In genomic region chr9:65791106-65791505, GRCm38 (mm10) we compare ENCODE assay signal across 23 mouse cellular contexts. TPM values are rescaled to one million over a fixed set of nuclear protein-coding genes. Genes with fewer than 3 reads are reported as not detected.
A peak's percentile ranks its signal among the peaks of the same experiment; 100 is the strongest.
DNase-seq lines count a peak whose midpoint lies in the region; ATAC-seq and TF ChIP-seq lines count a peak whose summit lies in the region.
"Had no signal": no experiment of that assay in that cellular context is flagged by ENCODE, and none has a peak within 500 bp of the region (broad histone marks: within the 10 kb centered on the region; RNA-seq: fewer than 3 reads in every experiment).

No protein-coding gene starts in this region.

- no peak for TF ChIP-seq POLR2A in olfactory bulb, adult 2 months (IDR thresholded peaks at IDR 0.05; ENCODE audit: insufficient read depth, low read depth, low read length)

- ATAC-seq in heart, embryonic 13.5 days (ENCODE audit: extremely low read depth, insufficient number of reproducible peaks, low FRiP score, low TSS enrichment), result no peak
- ATAC-seq in hindbrain, embryonic 15.5 days (ENCODE audit: low FRiP score, low read depth), result no peak
- ATAC-seq in hindbrain, postnatal 0 days, result no peak
- ATAC-seq: intestine, embryonic 15.5 days had no signal

- peak overlapping the region; percentile 53 for H3K27ac ChIP-seq in heart, embryonic 13.5 days (replicated peaks)
- H3K27ac ChIP-seq in hindbrain, embryonic 15.5 days (replicated peaks), result peak overlapping the region; percentile 60
- H3K27ac ChIP-seq in hindbrain, postnatal 0 days, result no peak overlapping the region
- peak overlapping the region; percentile 19; the same call in 1 of the 2 replicates for H3K27ac ChIP-seq in olfactory bulb, adult 2 months (ENCODE audit: insufficient read depth, low read depth, low read length)
- H3K27ac ChIP-seq: embryonic facial prominence, embryonic 15.5 days; intestine, embryonic 15.5 days; left cerebral cortex, adult 2 months; midbrain, embryonic 12.5 days had no signal

- peaks cover 90% of the 10 kb centered on the region for H3K4me1 ChIP-seq in heart, embryonic 13.5 days
- peaks cover 86% of the 10 kb centered on the region for H3K4me1 ChIP-seq in hindbrain, embryonic 15.5 days (replicated peaks)
- peaks cover 22% of the 10 kb centered on the region for H3K4me1 ChIP-seq in hindbrain, postnatal 0 days (ENCODE audit: insufficient read depth, low read length)
- H3K4me1 ChIP-seq in olfactory bulb, adult 2 months (ENCODE audit: control insufficient read depth, insufficient read depth, low read length), result peaks cover 24% of the 10 kb centered on the region

- H3K36me3 ChIP-seq in heart, embryonic 13.5 days, result peaks cover 20% of the 10 kb centered on the region
- H3K36me3 ChIP-seq in hindbrain, embryonic 15.5 days, result no peaks in the 10 kb centered on the region
- no peaks in the 10 kb centered on the region for H3K36me3 ChIP-seq in hindbrain, postnatal 0 days (ENCODE audit: insufficient read depth, low read length)
- H3K36me3 ChIP-seq: intestine, embryonic 15.5 days had no signal

- peak overlapping the region; percentile 7; the same call in 1 of the 2 replicates for H3K4me2 ChIP-seq in heart, embryonic 13.5 days
- no peak overlapping the region for H3K4me2 ChIP-seq in hindbrain, embryonic 15.5 days
- H3K4me2 ChIP-seq in hindbrain, postnatal 0 days (ENCODE audit: low read depth, low read length), result no peak overlapping the region
- H3K4me2 ChIP-seq: embryonic facial prominence, embryonic 15.5 days; intestine, embryonic 15.5 days; liver, embryonic 13.5 days; midbrain, embryonic 12.5 days had no signal

- WGBS in heart, embryonic 13.5 days, result 43% methylated on average over 4 of the region's 4 CpGs
- 71% methylated on average over 4 of the region's 4 CpGs for WGBS in hindbrain, embryonic 15.5 days
- WGBS in hindbrain, postnatal 0 days, result 57% methylated on average over 4 of the region's 4 CpGs
- WGBS in olfactory bulb, adult 2 months, result 52% methylated on average over 4 of the region's 4 CpGs

- H3K9ac ChIP-seq in heart, embryonic 13.5 days, result no peak overlapping the region; the same call in 1 of the 2 replicates
- H3K9ac ChIP-seq in hindbrain, embryonic 15.5 days, result no peak overlapping the region
- no peak overlapping the region for H3K9ac ChIP-seq in hindbrain, postnatal 0 days (replicated peaks; ENCODE audit: low read length)
- H3K9ac ChIP-seq: embryonic facial prominence, embryonic 15.5 days; intestine, embryonic 15.5 days; liver, embryonic 13.5 days; midbrain, embryonic 12.5 days had no signal

- H3K4me3 ChIP-seq in heart, embryonic 13.5 days, result no peak overlapping the region
- no peak overlapping the region for H3K4me3 ChIP-seq in hindbrain, embryonic 15.5 days
- H3K4me3 ChIP-seq in hindbrain, postnatal 0 days (ENCODE audit: low read length), result no peak overlapping the region
- no peak overlapping the region for H3K4me3 ChIP-seq in olfactory bulb, adult 2 months (ENCODE audit: insufficient read depth, low read depth, low read length)
- H3K4me3 ChIP-seq: embryonic facial prominence, embryonic 15.5 days; intestine, embryonic 15.5 days; left cerebral cortex, adult 2 months; liver, embryonic 13.5 days; midbrain, embryonic 12.5 days had no signal

- TF ChIP-seq CTCF in hindbrain, postnatal 0 days (IDR thresholded peaks at IDR 0.05; ENCODE audit: low read depth), result no peak
- no peak for TF ChIP-seq CTCF in olfactory bulb, adult 2 months (IDR thresholded peaks at IDR 0.05; ENCODE audit: insufficient read depth, low read depth, low read length)

- H3K9me3 ChIP-seq in heart, embryonic 13.5 days, result no peaks in the 10 kb centered on the region
- no peaks in the 10 kb centered on the region for H3K9me3 ChIP-seq in hindbrain, embryonic 15.5 days
- no peaks in the 10 kb centered on the region for H3K9me3 ChIP-seq in hindbrain, postnatal 0 days (ENCODE audit: low read length)
- H3K9me3 ChIP-seq: embryonic facial prominence, embryonic 15.5 days; intestine, embryonic 15.5 days; liver, embryonic 13.5 days; midbrain, embryonic 12.5 days had no signal

- DNase-seq in heart, postnatal 36 days, result no peak
- DNase-seq in hindbrain, postnatal 0 days (ENCODE audit: low spot score), result no peak
- DNase-seq in lung, postnatal 36 days, result peak; percentile 33
- no peak for DNase-seq in lung, postnatal 25 days (ENCODE audit: low spot score)
- DNase-seq in thymus, postnatal 10 days (ENCODE audit: low spot score in 2 of 2), result no peak
- DNase-seq: adrenal gland, postnatal 25 days; B cell, adult 2 months; cerebellum, postnatal 36 days; kidney, adult 9 months; kidney, postnatal 4 days; layer of hippocampus, adult 9-11 months; left cerebral cortex, postnatal 4 days; liver, embryonic 13.5 days; lung, postnatal 14 days; right cerebral cortex, postnatal 4 days; thymus, postnatal 36 days had no signal

- intact Hi-C loops in heart, postnatal 36 days (cut with DNase I), result loop anchor here (5.0 kb wide), 1 partner anchor 36 kb away; the partner anchor contains the start of gene Zfp609

- no peaks in the 10 kb centered on the region for H3K27me3 ChIP-seq in heart, embryonic 13.5 days (replicated peaks)
- H3K27me3 ChIP-seq in hindbrain, embryonic 15.5 days, result no peaks in the 10 kb centered on the region
- H3K27me3 ChIP-seq in hindbrain, postnatal 0 days (ENCODE audit: insufficient read depth, low read length), result no peaks in the 10 kb centered on the region
- H3K27me3 ChIP-seq: embryonic facial prominence, embryonic 15.5 days; intestine, embryonic 15.5 days; liver, embryonic 13.5 days; midbrain, embryonic 12.5 days had no signal

RNA-seq across cellular contexts. Expression of gene Zfp609, which starts 36.3 kb away (rescaled TPM):
- polyA plus RNA-seq in heart, embryonic 13.5 days (2015; fragmentation: Nextera tagmentation; extraction: Ambion mirVana), result 4.9 and 5.9 TPM in 2 replicates
- 10 to 100 TPM; 22.6 to 25.3 TPM for total RNA-seq in heart, postnatal 36 days (2021)
- 7.7 and 8.5 TPM in 2 replicates for polyA plus RNA-seq in hindbrain, embryonic 15.5 days (2015; fragmentation: Nextera tagmentation; extraction: Ambion mirVana)
- 8.9 and 10.2 TPM in 2 replicates for total RNA-seq in hindbrain, postnatal 0 days (2014; rRNA removed)
- 4.1 and 5.6 TPM in 2 replicates for polyA plus RNA-seq in hindbrain, postnatal 0 days (2015; fragmentation: Nextera tagmentation; extraction: Ambion mirVana)
- not detected in 2 replicates for polyA plus RNA-seq in olfactory bulb, adult 2 months (2012; ENCODE audit: insufficient read depth, insufficient read length, low replicate concordance, missing spikeins)
